Mouse (Mus musculus): Measurements from ENCODE around the gene Rbfox1. TPM values are rescaled to one million over a fixed set of nuclear protein-coding genes. Genes with fewer than 3 reads are reported as not detected.

Gene Rbfox1
- polyA plus RNA-seq, 1 experiment: 0.22 TPM

DNA sequence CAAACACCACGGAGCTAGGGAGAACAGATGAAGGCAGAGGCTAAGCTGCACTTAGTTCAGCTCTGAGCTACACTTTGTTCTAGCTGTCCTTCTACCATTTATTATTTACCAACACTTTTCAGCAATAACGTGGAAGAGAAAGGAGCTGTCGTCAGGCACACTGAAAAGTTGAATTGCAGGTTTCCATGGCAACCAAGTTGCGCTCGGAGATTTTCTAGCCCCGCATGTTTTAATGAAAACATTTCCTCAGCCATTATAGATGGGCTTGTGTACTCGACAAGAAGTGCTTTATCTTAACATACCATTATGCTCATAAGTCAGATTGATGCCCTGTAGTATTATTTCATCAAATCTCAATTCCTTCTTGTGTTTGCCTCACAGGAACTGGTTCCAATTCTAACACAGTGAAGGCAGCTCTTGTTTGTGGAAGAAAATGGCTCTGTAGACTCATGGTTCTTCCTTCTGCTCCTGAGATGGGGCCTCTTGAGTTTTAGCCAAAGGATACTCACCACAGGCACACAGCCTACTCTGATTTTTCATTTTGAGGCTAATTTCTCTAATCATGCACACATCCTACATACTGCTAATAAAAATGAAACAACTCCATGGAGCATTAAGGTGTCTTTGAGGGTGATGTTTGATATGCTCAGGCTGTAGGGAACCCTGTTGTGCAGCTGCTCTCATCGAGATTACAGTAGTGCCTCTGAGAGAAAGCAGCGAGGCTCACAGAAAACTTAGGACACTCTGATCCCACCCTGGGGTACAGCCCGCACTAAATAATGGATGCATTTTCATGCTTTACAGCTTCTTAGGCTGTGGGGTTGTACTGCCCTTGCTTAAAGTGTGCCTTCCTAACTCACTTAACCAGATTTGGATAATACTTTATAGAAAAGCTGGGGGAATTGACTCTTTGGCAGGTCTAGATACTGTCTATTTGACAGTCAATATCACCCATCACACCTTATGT is 107.2 kb downstream of the Rbfox1 start:
- H3K4me3 ChIP-seq (ENCODE audit: insufficient read depth, poor library complexity, severe bottlenecking): no peak overlapping the region
- no peaks in the 10 kb centered on the region for H3K79me3 ChIP-seq (ENCODE audit: low read depth)
- no peak overlapping the region for H3ac ChIP-seq (ENCODE audit: control insufficient read depth, insufficient read length, low read depth)
- H3K27me3 ChIP-seq (ENCODE audit: control insufficient read depth, insufficient read depth, insufficient read length): no peaks in the 10 kb centered on the region
- no peaks in the 10 kb centered on the region for H3K36me3 ChIP-seq (ENCODE audit: control insufficient read depth, insufficient read depth)
- TF ChIP-seq MYOG (IDR thresholded peaks at IDR 0.05; ENCODE audit: control insufficient read depth, extremely low read depth, insufficient read length) (no peak), MYOD1 (IDR thresholded peaks at IDR 0.05; ENCODE audit: control insufficient read depth, insufficient read length, low read depth) (no peak), USF1 (IDR thresholded peaks at IDR 0.05; ENCODE audit: low read depth) (no peak), FOSL1 (IDR thresholded peaks at IDR 0.05; ENCODE audit: insufficient read depth, low read length, poor library complexity, severe bottlenecking) (no peak), MAX (IDR thresholded peaks at IDR 0.05) (no peak), CTCF (IDR thresholded peaks at IDR 0.05; ENCODE audit: control insufficient read depth, insufficient read depth, insufficient read length) (no peak), CEBPB (IDR thresholded peaks at IDR 0.05; ENCODE audit: low read depth) (no peak)
- H3K79me2 ChIP-seq (ENCODE audit: control insufficient read depth, insufficient read depth): no peaks in the 10 kb centered on the region

DNA sequence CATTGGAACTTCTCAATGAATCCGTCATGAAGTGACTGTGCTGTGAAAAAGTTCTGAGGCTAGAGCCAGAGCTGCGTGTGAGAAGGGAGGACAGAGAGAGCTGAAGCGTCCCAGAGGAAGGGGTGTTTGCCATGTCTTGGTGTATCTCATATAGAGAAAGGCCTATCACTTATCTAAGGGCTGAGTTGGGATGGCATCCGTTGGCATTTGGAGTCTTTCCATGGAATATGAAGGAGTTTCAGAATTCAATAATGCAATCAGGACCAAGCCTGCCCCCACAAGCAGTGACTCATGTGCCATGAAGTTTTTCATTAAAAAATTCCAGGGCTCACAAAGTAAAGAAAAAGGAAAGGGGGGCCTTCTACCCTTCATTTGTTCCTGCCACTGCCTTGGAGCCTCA is 112.0 kb downstream of the Rbfox1 start:
- Histone ChIP-seq H3K79me2 (ENCODE audit: control insufficient read depth, insufficient read depth) (no peaks in the 10 kb centered on the region), H3K79me3 (ENCODE audit: low read depth) (no peaks in the 10 kb centered on the region), H3K4me3 (ENCODE audit: insufficient read depth, poor library complexity, severe bottlenecking) (no peak overlapping the region), H3ac (ENCODE audit: control insufficient read depth, insufficient read length, low read depth) (no peak overlapping the region), H3K36me3 (ENCODE audit: control insufficient read depth, insufficient read depth) (no peaks in the 10 kb centered on the region), H3K27me3 (ENCODE audit: control insufficient read depth, insufficient read depth, insufficient read length) (no peaks in the 10 kb centered on the region)
- TF ChIP-seq MAX (IDR thresholded peaks at IDR 0.05) (no peak), CEBPB (IDR thresholded peaks at IDR 0.05; ENCODE audit: low read depth) (no peak), MYOD1 (IDR thresholded peaks at IDR 0.05; ENCODE audit: control insufficient read depth, insufficient read length, low read depth) (no peak), CTCF (IDR thresholded peaks at IDR 0.05; ENCODE audit: control insufficient read depth, insufficient read depth, insufficient read length) (no peak), MYOG (IDR thresholded peaks at IDR 0.05; ENCODE audit: control insufficient read depth, extremely low read depth, insufficient read length) (no peak), USF1 (IDR thresholded peaks at IDR 0.05; ENCODE audit: low read depth) (no peak), FOSL1 (IDR thresholded peaks at IDR 0.05; ENCODE audit: insufficient read depth, low read length, poor library complexity, severe bottlenecking) (no peak)

DNA sequence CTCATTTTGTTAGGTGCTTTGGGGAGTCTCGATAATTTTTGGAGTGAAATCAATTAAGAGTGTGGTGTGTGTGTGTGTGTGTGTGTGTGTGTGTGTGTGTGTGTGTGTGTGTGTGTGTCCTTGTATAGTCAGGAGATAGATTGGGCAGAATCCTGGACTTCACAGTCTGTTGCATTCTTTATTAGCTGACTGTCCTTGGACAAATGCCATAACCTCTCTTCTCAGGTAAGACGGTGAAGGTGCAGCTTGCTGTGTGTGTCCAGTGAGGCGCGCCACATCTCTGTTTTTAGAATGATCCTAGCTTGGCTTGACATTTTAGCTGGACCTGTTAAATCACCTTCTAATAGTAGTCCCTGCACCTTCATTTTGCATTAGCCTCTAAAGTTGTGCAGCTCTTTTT is 112.5 kb downstream of the Rbfox1 start:
- H3ac ChIP-seq (ENCODE audit: control insufficient read depth, insufficient read length, low read depth): no peak overlapping the region
- H3K36me3 ChIP-seq (ENCODE audit: control insufficient read depth, insufficient read depth): no peaks in the 10 kb centered on the region
- no peaks in the 10 kb centered on the region for H3K27me3 ChIP-seq (ENCODE audit: control insufficient read depth, insufficient read depth, insufficient read length)
- H3K79me2 ChIP-seq (ENCODE audit: control insufficient read depth, insufficient read depth): no peaks in the 10 kb centered on the region
- TF ChIP-seq MYOG (IDR thresholded peaks at IDR 0.05; ENCODE audit: control insufficient read depth, extremely low read depth, insufficient read length): no peak
- TF ChIP-seq USF1 (IDR thresholded peaks at IDR 0.05; ENCODE audit: low read depth): no peak
- TF ChIP-seq MYOD1 (IDR thresholded peaks at IDR 0.05; ENCODE audit: control insufficient read depth, insufficient read length, low read depth): no peak
- TF ChIP-seq MAX (IDR thresholded peaks at IDR 0.05): no peak
- no peak for TF ChIP-seq CTCF (IDR thresholded peaks at IDR 0.05; ENCODE audit: control insufficient read depth, insufficient read depth, insufficient read length)
- no peak for TF ChIP-seq FOSL1 (IDR thresholded peaks at IDR 0.05; ENCODE audit: insufficient read depth, low read length, poor library complexity, severe bottlenecking)
- no peak for TF ChIP-seq CEBPB (IDR thresholded peaks at IDR 0.05; ENCODE audit: low read depth)
- H3K4me3 ChIP-seq (ENCODE audit: insufficient read depth, poor library complexity, severe bottlenecking): no peak overlapping the region
- H3K79me3 ChIP-seq (ENCODE audit: low read depth): no peaks in the 10 kb centered on the region

DNA sequence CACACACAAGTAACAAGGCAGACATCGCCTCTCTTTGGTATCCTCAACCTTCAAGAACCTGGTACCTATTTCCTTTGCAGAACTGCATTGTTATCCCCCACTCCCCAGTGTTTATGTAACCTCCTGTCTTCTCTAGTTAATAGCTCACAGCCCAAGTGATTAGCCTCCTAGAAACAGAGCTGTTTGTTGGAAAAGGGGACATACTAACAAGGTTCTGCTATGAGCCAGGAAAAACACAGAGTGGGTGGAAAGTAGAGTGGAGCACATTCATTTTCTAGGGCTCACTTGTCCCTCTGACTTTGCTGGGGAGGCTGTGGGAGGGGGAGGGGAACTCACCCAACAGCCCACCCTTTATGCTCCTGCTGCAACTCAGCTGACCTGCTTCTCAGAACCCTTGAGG is 114.9 kb downstream of the Rbfox1 start:
- no peaks in the 10 kb centered on the region for H3K79me3 ChIP-seq (ENCODE audit: low read depth)
- H3K36me3 ChIP-seq (ENCODE audit: control insufficient read depth, insufficient read depth): no peaks in the 10 kb centered on the region
- H3K79me2 ChIP-seq (ENCODE audit: control insufficient read depth, insufficient read depth): no peaks in the 10 kb centered on the region
- H3ac ChIP-seq (ENCODE audit: control insufficient read depth, insufficient read length, low read depth): no peak overlapping the region
- no peak for TF ChIP-seq CEBPB (IDR thresholded peaks at IDR 0.05; ENCODE audit: low read depth)
- TF ChIP-seq MAX (IDR thresholded peaks at IDR 0.05): no peak
- TF ChIP-seq FOSL1 (IDR thresholded peaks at IDR 0.05; ENCODE audit: insufficient read depth, low read length, poor library complexity, severe bottlenecking): no peak
- TF ChIP-seq USF1 (IDR thresholded peaks at IDR 0.05; ENCODE audit: low read depth): no peak
- no peak for TF ChIP-seq MYOG (IDR thresholded peaks at IDR 0.05; ENCODE audit: control insufficient read depth, extremely low read depth, insufficient read length)
- no peak for TF ChIP-seq CTCF (IDR thresholded peaks at IDR 0.05; ENCODE audit: control insufficient read depth, insufficient read depth, insufficient read length)
- no peak for TF ChIP-seq MYOD1 (IDR thresholded peaks at IDR 0.05; ENCODE audit: control insufficient read depth, insufficient read length, low read depth)
- H3K4me3 ChIP-seq (ENCODE audit: insufficient read depth, poor library complexity, severe bottlenecking): no peak overlapping the region
- no peaks in the 10 kb centered on the region for H3K27me3 ChIP-seq (ENCODE audit: control insufficient read depth, insufficient read depth, insufficient read length)

DNA sequence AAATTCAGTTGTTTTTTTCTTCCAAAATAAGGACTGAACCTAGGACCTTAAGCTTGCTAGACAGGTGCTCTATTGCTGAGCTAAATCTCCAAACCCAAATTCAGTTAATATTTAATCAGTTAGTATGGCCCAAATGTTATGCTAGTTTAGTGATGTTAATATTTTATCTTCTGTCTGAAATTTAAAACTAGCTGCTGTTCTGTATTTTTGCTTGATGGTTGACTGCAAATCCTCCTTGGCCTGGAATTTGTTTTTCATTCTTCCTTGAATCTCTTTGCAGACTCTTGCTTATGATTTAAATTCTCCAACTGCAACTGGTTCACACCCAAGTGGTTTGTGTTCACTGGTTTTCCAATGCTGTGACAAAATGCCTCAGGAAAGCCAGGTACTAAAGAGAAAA is 121.8 kb downstream of the Rbfox1 start:
- TF ChIP-seq MYOD1 (IDR thresholded peaks at IDR 0.05; ENCODE audit: control insufficient read depth, insufficient read length, low read depth) (no peak), FOSL1 (IDR thresholded peaks at IDR 0.05; ENCODE audit: insufficient read depth, low read length, poor library complexity, severe bottlenecking) (no peak), USF1 (IDR thresholded peaks at IDR 0.05; ENCODE audit: low read depth) (no peak), MAX (IDR thresholded peaks at IDR 0.05) (no peak), CTCF (IDR thresholded peaks at IDR 0.05; ENCODE audit: control insufficient read depth, insufficient read depth, insufficient read length) (no peak), CEBPB (IDR thresholded peaks at IDR 0.05; ENCODE audit: low read depth) (no peak), MYOG (IDR thresholded peaks at IDR 0.05; ENCODE audit: control insufficient read depth, extremely low read depth, insufficient read length) (no peak)
- H3K79me2 ChIP-seq (ENCODE audit: control insufficient read depth, insufficient read depth): no peaks in the 10 kb centered on the region
- no peaks in the 10 kb centered on the region for H3K79me3 ChIP-seq (ENCODE audit: low read depth)
- H3K4me3 ChIP-seq (ENCODE audit: insufficient read depth, poor library complexity, severe bottlenecking): no peak overlapping the region
- no peaks in the 10 kb centered on the region for H3K36me3 ChIP-seq (ENCODE audit: control insufficient read depth, insufficient read depth)
- no peak overlapping the region for H3ac ChIP-seq (ENCODE audit: control insufficient read depth, insufficient read length, low read depth)
- H3K27me3 ChIP-seq (ENCODE audit: control insufficient read depth, insufficient read depth, insufficient read length): no peaks in the 10 kb centered on the region

All from C2C12 (cell line).